Mouse (Mus musculus): ENCODE results near the gene Gstz1. TPM values are rescaled to one million over a fixed set of nuclear protein-coding genes. Genes with fewer than 3 reads are reported as not detected.

The Gstz1 gene
- polyA plus RNA-seq, 1 experiment: 440 TPM

DNA sequence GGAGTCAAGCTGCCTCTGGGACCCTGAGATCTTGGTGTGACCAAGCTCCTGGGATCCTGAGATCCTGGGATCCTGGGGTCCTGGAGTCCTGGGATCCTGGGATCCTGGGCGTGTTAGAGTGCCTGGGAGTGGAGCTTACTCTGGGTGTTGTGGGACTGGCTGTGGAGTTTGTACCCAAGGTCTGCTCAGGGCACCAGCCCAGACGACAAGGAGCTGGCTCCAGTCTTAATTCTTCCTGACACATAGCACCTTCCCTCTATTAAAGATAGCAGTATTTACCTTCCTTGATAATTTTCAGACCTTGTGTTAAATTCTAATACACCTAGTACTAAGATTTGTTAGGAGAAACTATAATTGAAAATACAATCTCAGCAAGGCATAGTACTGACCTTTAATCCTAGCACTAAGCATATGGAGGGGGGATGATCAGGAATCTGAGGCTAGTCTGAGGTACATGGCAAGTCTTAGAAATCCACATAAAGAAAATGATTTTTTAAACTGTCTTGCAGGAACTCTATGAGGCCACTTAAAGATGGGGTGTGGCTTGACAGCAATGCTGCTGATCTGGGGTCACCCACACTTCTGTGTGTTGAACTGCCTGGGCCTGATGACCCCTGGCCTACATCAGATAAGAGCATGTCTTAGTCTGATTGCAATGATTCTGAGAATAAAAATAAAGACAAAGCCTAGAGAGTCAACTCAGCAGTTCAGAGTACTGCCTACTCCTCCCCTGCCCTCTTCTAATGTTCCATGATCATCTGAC, 66.1 kb downstream of the Gstz1 start:
- H3K4me3 ChIP-seq (ENCODE audit: insufficient read depth, low read depth, low read length): no peak overlapping the region
- H3K4me1 ChIP-seq (ENCODE audit: control insufficient read depth, insufficient read depth, low read length): no peaks in the 10 kb centered on the region
- no peaks in the 10 kb centered on the region for H3K27me3 ChIP-seq (replicated peaks; ENCODE audit: control insufficient read depth, insufficient read depth, low read length)
- H3K27ac ChIP-seq (ENCODE audit: insufficient read depth, low read depth, low read length): no peak overlapping the region
- WGBS: 40% methylated on average over 2 of the region's 2 CpGs
- no peak for DNase-seq
- no peaks in the 10 kb centered on the region for H3K36me3 ChIP-seq (ENCODE audit: control insufficient read depth, insufficient read depth, low read length)
- TF ChIP-seq POLR2A (IDR thresholded peaks at IDR 0.05; ENCODE audit: low read depth, low read length): no peak

Other genes starting within 250 kb of the Gstz1 start
- gene Cipc, start 200.1 kb upstream of the Gstz1 start, polyA plus RNA-seq (2012; rRNA removed): 28.8 and 34.2 TPM in 2 replicates
- gene Zdhhc22, start 156.7 kb upstream of the Gstz1 start, polyA plus RNA-seq (2012; rRNA removed): 0.14 TPM in 1 of 2 replicates, not detected in the other
- 0.10 and 0.19 TPM in 2 replicates for gene Tmem63c, start 125.8 kb upstream of the Gstz1 start, polyA plus RNA-seq (2012; rRNA removed)
- 1.4 and 1.7 TPM in 2 replicates for gene Ngb, start 44.6 kb upstream of the Gstz1 start, polyA plus RNA-seq (2012; rRNA removed)
- gene Pomt2, start 803 bp downstream of the Gstz1 start, polyA plus RNA-seq (2012; rRNA removed): 15.9 and 20.9 TPM in 2 replicates
- 0.12 TPM in 1 of 2 replicates, not detected in the other for gene Samd15, start 52.6 kb downstream of the Gstz1 start, polyA plus RNA-seq (2012; rRNA removed)
- 6.7 and 7.1 TPM in 2 replicates for gene Tmed8, start 53.3 kb downstream of the Gstz1 start, polyA plus RNA-seq (2012; rRNA removed)
- gene Noxred1, start 91.6 kb downstream of the Gstz1 start, polyA plus RNA-seq (2012; rRNA removed): 0.88 and 0.95 TPM in 2 replicates
- 47.4 and 50.0 TPM in 2 replicates for gene Vipas39, start 119.1 kb downstream of the Gstz1 start, polyA plus RNA-seq (2012; rRNA removed)
- 55.1 and 78.5 TPM in 2 replicates for gene Ahsa1, start 119.3 kb downstream of the Gstz1 start, polyA plus RNA-seq (2012; rRNA removed)
- gene Ism2, start 152.5 kb downstream of the Gstz1 start, polyA plus RNA-seq (2012; rRNA removed): 0.06 TPM in 1 of 2 replicates, not detected in the other
- 24.8 and 35.0 TPM in 2 replicates for gene Sptlc2, start 241.2 kb downstream of the Gstz1 start, polyA plus RNA-seq (2012; rRNA removed)